Mouse (Mus musculus) liver, embryonic 16.5 days (tissue): ENCODE data around the gene Zfp335. TPM values are rescaled to one million over a fixed set of nuclear protein-coding genes. Genes with fewer than 3 reads are reported as not detected.

Experiments used
- ATAC-seq: fragments of 200-750 bp; cut with Nextera tagmentation; 2 replicates; pipeline ENCODE4 v1.8.0; 2017; ENCODE audit warnings: low read depth, mild to moderate bottlenecking, moderate number of reproducible peaks, moderate library complexity
- H3K27ac ChIP-seq: fragments of 300-500 bp; sonication (generic); 2 replicates; pipeline ENCODE4 v1.5.1; 2014; ENCODE audit warnings: mild to moderate bottlenecking, low read length
- H3K27me3 ChIP-seq: fragments of 300-500 bp; sonication (generic); 2 replicates; pipeline ENCODE4 v1.6.1; 2014; ENCODE audit warnings: low read depth, low read length, mixed read lengths; ENCODE audit not compliant: control insufficient read depth, insufficient read depth
- H3K36me3 ChIP-seq: fragments of 300-500 bp; sonication (generic); 2 replicates; pipeline ENCODE4 v1.6.1; 2014; ENCODE audit warnings: mild to moderate bottlenecking; ENCODE audit not compliant: control insufficient read depth, insufficient read depth
- H3K4me1 ChIP-seq: fragments of 300-500 bp; sonication (generic); 2 replicates; pipeline ENCODE4 v1.6.1; 2014; ENCODE audit warnings: low read depth, low read length, mixed read lengths; ENCODE audit not compliant: control insufficient read depth
- H3K4me2 ChIP-seq: fragments of 300-500 bp; sonication (generic); 2 replicates; pipeline ENCODE4 v1.6.1; 2014; ENCODE audit warnings: low read depth, low read length, mixed read lengths
- H3K4me3 ChIP-seq: fragments of 300-500 bp; sonication (generic); 2 replicates; pipeline ENCODE4 v1.5.1; 2014; ENCODE audit warnings: low read depth, mild to moderate bottlenecking, low read length
- H3K9ac ChIP-seq: fragments of 300-500 bp; sonication (generic); 2 replicates; pipeline ENCODE4 v1.6.1; 2014; ENCODE audit warnings: low read depth, low read length
- H3K9me3 ChIP-seq: fragments of 300-500 bp; sonication (generic); replicated peaks from 2 replicates; pipeline ENCODE4 v1.6.1; 2016; ENCODE audit warnings: low read length; ENCODE audit not compliant: control insufficient read depth
- WGBS: fragments of 180-500 bp; shearing (Covaris S2); extraction: QIAGEN DNeasy Blood & Tissue Kit; methylation state at CpG from one replicate; pipeline ENCODE4 v1.1.7; 2014; ENCODE audit not compliant: insufficient replicate concordance; 5-methylcytosine and 5-hydroxymethylcytosine counted together
- polyA plus RNA-seq: library from polyadenylated mRNA; unstranded; fragments of >200 nt; fragmentation: Nextera tagmentation; extraction: Ambion mirVana; gene quantifications from 2 replicates; pipeline ENCODE4 v1.2.1, GENCODE M21; 2015

Zfp335 gene
- polyA plus RNA-seq, 1 experiment from 2014 or later, result 6.8 TPM

GRCm38 (mm10) chr2:164891908-164892695, 19.5 kb downstream of the Zfp335 start:
- Histone ChIP-seq H3K36me3 (peaks cover 92% of the 10 kb centered on the region), H3K4me1 (no peaks in the 10 kb centered on the region), H3K9me3 (no peaks in the 10 kb centered on the region), H3K27ac (no peak overlapping the region), H3K4me3 (no peak overlapping the region), H3K27me3 (no peaks in the 10 kb centered on the region), H3K9ac (no peak overlapping the region), H3K4me2 (no peak overlapping the region)
- 85% methylated on average over 15 of the region's 15 CpGs for WGBS
- no peak for ATAC-seq

GRCm38 (mm10) chr2:164891056-164891834, 20.3 kb downstream of the Zfp335 start:
- no peaks in the 10 kb centered on the region for H3K9me3 ChIP-seq
- 79% methylated on average over 13 of the region's 13 CpGs for WGBS
- H3K27ac ChIP-seq, result no peak overlapping the region
- peaks cover 96% of the 10 kb centered on the region for H3K36me3 ChIP-seq
- ATAC-seq, result no peak
- no peak overlapping the region for H3K4me3 ChIP-seq
- H3K4me2 ChIP-seq, result no peak overlapping the region
- H3K9ac ChIP-seq, result no peak overlapping the region
- H3K4me1 ChIP-seq, result no peaks in the 10 kb centered on the region
- no peaks in the 10 kb centered on the region for H3K27me3 ChIP-seq

GRCm38 (mm10) chr2:164890411-164891049, 21.0 kb downstream of the Zfp335 start:
- no peak overlapping the region for H3K4me3 ChIP-seq
- H3K9me3 ChIP-seq, result no peaks in the 10 kb centered on the region
- H3K4me2 ChIP-seq, result no peak overlapping the region
- 85% methylated on average over 24 of the region's 24 CpGs for WGBS
- no peaks in the 10 kb centered on the region for H3K4me1 ChIP-seq
- H3K36me3 ChIP-seq, result peaks cover 95% of the 10 kb centered on the region
- ATAC-seq, result no peak
- H3K27me3 ChIP-seq, result no peaks in the 10 kb centered on the region
- H3K9ac ChIP-seq, result no peak overlapping the region
- H3K27ac ChIP-seq, result no peak overlapping the region

- H3K4me1 ChIP-seq, result no peaks in the 10 kb centered on the region
- H3K27ac ChIP-seq, result no peak overlapping the region
- 68% methylated on average over 2 of the region's 2 CpGs for WGBS
- no peaks in the 10 kb centered on the region for H3K27me3 ChIP-seq
- H3K36me3 ChIP-seq, result peaks cover 96% of the 10 kb centered on the region
- no peaks in the 10 kb centered on the region for H3K9me3 ChIP-seq
- no peak for ATAC-seq
- H3K4me3 ChIP-seq, result no peak overlapping the region
- no peak overlapping the region for H3K4me2 ChIP-seq
- H3K9ac ChIP-seq, result no peak overlapping the region
Observed at GRCm38 (mm10) chr2:164889960-164890359, 21.6 kb downstream of the Zfp335 start.

GRCm38 (mm10) chr2:164888996-164889395, 22.6 kb downstream of the Zfp335 start:
- H3K27ac ChIP-seq, result no peak overlapping the region
- no peak overlapping the region for H3K9ac ChIP-seq
- H3K4me2 ChIP-seq, result no peak overlapping the region
- H3K9me3 ChIP-seq, result no peaks in the 10 kb centered on the region
- 80% methylated on average over 12 of the region's 12 CpGs for WGBS
- no peak overlapping the region for H3K4me3 ChIP-seq
- ATAC-seq, result peak; percentile 5; the same call in 1 of the 2 replicates
- H3K4me1 ChIP-seq, result no peaks in the 10 kb centered on the region
- H3K27me3 ChIP-seq, result no peaks in the 10 kb centered on the region
- H3K36me3 ChIP-seq, result peaks cover 97% of the 10 kb centered on the region

- WGBS, result 92% methylated on average over 10 of the region's 10 CpGs
- no peak overlapping the region for H3K9ac ChIP-seq
- H3K36me3 ChIP-seq, result peaks cover 88% of the 10 kb centered on the region
- no peak for ATAC-seq
- H3K9me3 ChIP-seq, result no peaks in the 10 kb centered on the region
- H3K27me3 ChIP-seq, result no peaks in the 10 kb centered on the region
- H3K4me2 ChIP-seq, result no peak overlapping the region
- H3K4me1 ChIP-seq, result no peaks in the 10 kb centered on the region; the same call in 1 of the 2 replicates
- no peak overlapping the region for H3K27ac ChIP-seq
- H3K4me3 ChIP-seq, result no peak overlapping the region
Observed at GRCm38 (mm10) chr2:164886617-164887016, 24.9 kb downstream of the Zfp335 start.

- ATAC-seq, result no peak
- H3K4me1 ChIP-seq, result peaks cover 5% of the 10 kb centered on the region
- no peak overlapping the region for H3K4me2 ChIP-seq
- H3K27me3 ChIP-seq, result no peaks in the 10 kb centered on the region
- no peak overlapping the region for H3K4me3 ChIP-seq
- H3K36me3 ChIP-seq, result peaks cover 80% of the 10 kb centered on the region
- no peaks in the 10 kb centered on the region for H3K9me3 ChIP-seq
- H3K27ac ChIP-seq, result no peak overlapping the region
- H3K9ac ChIP-seq, result no peak overlapping the region
- WGBS, result 79% methylated on average over 7 of the region's 7 CpGs
Observed at GRCm38 (mm10) chr2:164885788-164886187, 25.8 kb downstream of the Zfp335 start.

GRCm38 (mm10) chr2:164882619-164883018, 28.9 kb downstream of the Zfp335 start:
- ATAC-seq, result no peak
- no peak overlapping the region for H3K27ac ChIP-seq
- no peaks in the 10 kb centered on the region for H3K9me3 ChIP-seq
- peaks cover 50% of the 10 kb centered on the region for H3K36me3 ChIP-seq
- H3K4me3 ChIP-seq, result no peak overlapping the region
- no peak overlapping the region for H3K4me2 ChIP-seq
- no peak overlapping the region for H3K9ac ChIP-seq
- H3K27me3 ChIP-seq, result no peaks in the 10 kb centered on the region
- 85% methylated on average over 9 of the region's 9 CpGs for WGBS
- peaks cover 19% of the 10 kb centered on the region for H3K4me1 ChIP-seq
